In genomic region chr6:134366366-134367351, GRCm38 (mm10) we compare ENCODE assay signal across 10 mouse cellular contexts. TPM values are rescaled to one million over a fixed set of nuclear protein-coding genes. Genes with fewer than 3 reads are reported as not detected.
DNase-seq lines count a peak whose midpoint lies in the region; ATAC-seq lines count a peak whose summit lies in the region.
"Had no signal": no experiment of that assay in that cellular context is flagged by ENCODE, and none has a peak within 500 bp of the region (broad histone marks: within the 10 kb centered on the region; RNA-seq: fewer than 3 reads in every experiment).

No protein-coding gene starts in this region.

- peaks cover 26% of the 10 kb centered on the region for H3K4me1 ChIP-seq in embryonic facial prominence, embryonic 10.5 days
- H3K4me1 ChIP-seq in limb, embryonic 15.5 days, result peaks cover 8% of the 10 kb centered on the region

- no peak overlapping the region for H3K9ac ChIP-seq in limb, embryonic 15.5 days
- H3K9ac ChIP-seq: lung, embryonic 14.5 days had no signal

- H3K9me3 ChIP-seq in embryonic facial prominence, embryonic 10.5 days, result no peaks in the 10 kb centered on the region
- no peaks in the 10 kb centered on the region for H3K9me3 ChIP-seq in limb, embryonic 15.5 days

- no peak overlapping the region for H3K4me3 ChIP-seq in embryonic facial prominence, embryonic 10.5 days
- no peak overlapping the region for H3K4me3 ChIP-seq in limb, embryonic 15.5 days

- 57% methylated on average over 10 of the region's 10 CpGs for WGBS in embryonic facial prominence, embryonic 10.5 days
- WGBS in limb, embryonic 15.5 days, result 53% methylated on average over 10 of the region's 10 CpGs

- no peak for ATAC-seq in limb, embryonic 15.5 days (ENCODE audit: insufficient number of reproducible peaks, low FRiP score, low TSS enrichment, low read depth)
- ATAC-seq in erythroblast, adult 5-6 weeks (replicated peaks; ENCODE audit: low FRiP score, poor library complexity, severe bottlenecking), result no peak

- H3K4me2 ChIP-seq in limb, embryonic 15.5 days, result no peak overlapping the region
- H3K4me2 ChIP-seq: lung, embryonic 14.5 days had no signal

- H3K27me3 ChIP-seq in embryonic facial prominence, embryonic 10.5 days (replicated peaks; ENCODE audit: low read depth, poor library complexity, severe bottlenecking), result no peaks in the 10 kb centered on the region
- H3K27me3 ChIP-seq in limb, embryonic 15.5 days, result no peaks in the 10 kb centered on the region

- 0 out of 2 replicates have a peak overlapping the region, but pooled peaks have one; percentile 48 for H3K27ac ChIP-seq in embryonic facial prominence, embryonic 10.5 days (replicated peaks)
- H3K27ac ChIP-seq in limb, embryonic 15.5 days, result 0 out of 2 replicates have a peak overlapping the region, but pooled peaks have one; percentile 4
- H3K27ac ChIP-seq: kidney, postnatal 0 days had no signal

- peak; percentile 96 for DNase-seq in heart, adult 11 months
- no peak for DNase-seq in heart, postnatal 25 days (ENCODE audit: low spot score)
- peak; percentile 97 for DNase-seq in 416B (ENCODE audit: low read depth)
- no peak for DNase-seq in embryonic facial prominence, embryonic 10.5 days (ENCODE audit: low spot score)
- no peak for DNase-seq in adrenal gland, postnatal 4 days (ENCODE audit: low spot score in 2 of 2)
- no peak for DNase-seq in frontal cortex, postnatal 14 days (ENCODE audit: low spot score in 2 of 2)

- intact Hi-C loops in heart, postnatal 25 days (cut with DNase I), result no loop called here

- H3K36me3 ChIP-seq in embryonic facial prominence, embryonic 10.5 days (replicated peaks), result no peaks in the 10 kb centered on the region
- H3K36me3 ChIP-seq in limb, embryonic 15.5 days, result no peaks in the 10 kb centered on the region

RNA-seq across cellular contexts. Expression of gene Bcl2l14, which starts 29.5 kb away (rescaled TPM):
- total RNA-seq in heart, postnatal 25 days (2021), result not detected
- 0.47 and 0.74 TPM in 2 replicates for polyA plus RNA-seq in embryonic facial prominence, embryonic 10.5 days (2016; fragmentation: Nextera tagmentation; extraction: Ambion mirVana)
- 0.96 and 1.3 TPM in 2 replicates for polyA plus RNA-seq in limb, embryonic 15.5 days (2015; fragmentation: Nextera tagmentation; extraction: Ambion mirVana)
- total RNA-seq in adrenal gland, postnatal 4 days (2021), result under 1 TPM in 1 of 2 experiments, not detected in 1; 0.36 TPM
- not detected in 2 replicates for total RNA-seq in erythroblast, adult 5-6 weeks (2015; ENCODE audit: low replicate concordance)
- total RNA-seq in erythroblast, adult 5-6 weeks (2017; ENCODE audit: low replicate concordance), result not detected in 2 replicates

Comparison
In these comparisons a context has a peak if more than half of its experiments do, and no peak if none do; other contexts are left out.
1. DNase-seq: peak in heart, adult 11 months (single experiment) and 416B (single experiment); none in heart, postnatal 25 days (single experiment), embryonic facial prominence, embryonic 10.5 days (single experiment), adrenal gland, postnatal 4 days (0 of 2) and frontal cortex, postnatal 14 days (0 of 2).